Mouse (Mus musculus): Measurements from ENCODE around the gene Cyp2b10. TPM values are rescaled to one million over a fixed set of nuclear protein-coding genes. Genes with fewer than 3 reads are reported as not detected.
A peak's percentile ranks its signal among the peaks of the same experiment; 100 is the strongest.
"Not testable (repeated sequence)": the region's sequence is repeated elsewhere in the genome, so short reads cannot be mapped to it uniquely, and the experiment has no call there.

The Cyp2b10 gene
- under 1 TPM; 0.25 to 0.89 TPM for total RNA-seq (2021)
- long read RNA-seq: 0 reads

- no peak for DNase-seq (ENCODE audit: low spot score in 2 of 2)
These were observed at the start of gene Cyp2b10 for GRCm38 (mm10) chr7:25897411-25897810. Gene Cyp2b10, plus strand, starts transcription at chr7:25897620.

DNA sequence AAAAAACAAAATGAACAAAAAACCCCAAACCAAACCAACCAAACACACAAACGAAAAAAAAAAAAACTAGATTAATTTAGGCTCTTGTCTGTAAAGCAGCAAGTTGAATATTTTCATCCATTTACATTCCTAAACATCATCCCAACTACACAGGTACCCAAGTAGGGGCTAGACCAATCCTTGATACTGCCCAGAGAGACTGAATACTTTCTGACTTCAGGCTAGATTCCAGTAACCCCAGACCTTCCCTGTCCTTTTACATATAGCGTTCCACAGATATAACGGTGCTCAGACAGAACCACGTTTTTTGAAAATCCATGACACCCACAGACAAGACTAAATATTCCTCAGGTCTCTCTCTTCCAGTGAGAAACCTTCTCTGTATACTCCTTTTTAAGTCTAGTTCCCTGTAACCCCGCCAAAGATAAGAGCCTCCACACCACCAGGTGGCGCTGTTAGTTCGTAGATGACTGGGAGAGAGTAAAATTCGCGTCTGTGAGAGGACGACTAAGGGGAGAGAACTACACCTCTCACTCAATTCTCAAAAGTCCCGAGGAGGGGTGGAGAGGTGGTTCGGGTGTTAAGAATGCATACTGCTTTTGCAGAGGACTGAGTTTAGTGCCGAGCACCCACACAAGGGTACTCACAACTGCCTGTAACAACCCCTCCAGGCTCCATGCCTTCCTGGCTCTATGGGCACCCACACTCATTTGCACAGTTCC is 49.5 kb upstream of the Cyp2b10 start:
- DNase-seq (ENCODE audit: low spot score in 2 of 2): peak; percentile 75 to 90

GRCm38 (mm10) chr7:25848444-25848812 is 49.0 kb upstream of the Cyp2b10 start:
- peak in 1 of 2 experiments; percentile 3 for DNase-seq (ENCODE audit: low spot score in 2 of 2)

- DNase-seq (ENCODE audit: low spot score in 2 of 2): peak; percentile 6 to 69
These were observed 42.3 kb upstream of the Cyp2b10 start for GRCm38 (mm10) chr7:25855082-25855481.

GRCm38 (mm10) chr7:25859962-25860870 is 37.2 kb upstream of the Cyp2b10 start:
- peak in 1 of 2 experiments; percentile 6 for DNase-seq (ENCODE audit: low spot score in 2 of 2)

- no peak for DNase-seq (ENCODE audit: low spot score in 2 of 2)
These were observed 35.1 kb upstream of the Cyp2b10 start for GRCm38 (mm10) chr7:25862365-25862764.

DNA sequence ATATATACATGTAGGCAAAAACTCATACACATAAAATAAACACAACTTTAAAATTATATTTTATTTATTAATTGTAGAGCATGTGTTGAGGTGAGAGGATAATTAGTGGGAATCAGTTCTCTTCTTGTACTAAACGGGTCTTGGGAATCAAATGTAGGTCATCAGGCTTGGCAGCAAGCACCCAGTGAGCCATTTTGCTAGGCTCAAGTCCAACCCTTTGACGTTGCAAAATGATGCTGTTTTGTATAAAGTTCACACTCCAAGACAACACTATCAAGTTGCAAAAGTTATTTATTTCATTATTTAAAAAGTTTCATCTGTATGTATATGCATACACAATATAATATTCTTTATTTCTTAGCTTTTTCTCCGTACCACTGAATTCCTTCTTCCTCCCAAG is 33.7 kb upstream of the Cyp2b10 start:
- no peak for DNase-seq (ENCODE audit: low spot score in 2 of 2)

DNA sequence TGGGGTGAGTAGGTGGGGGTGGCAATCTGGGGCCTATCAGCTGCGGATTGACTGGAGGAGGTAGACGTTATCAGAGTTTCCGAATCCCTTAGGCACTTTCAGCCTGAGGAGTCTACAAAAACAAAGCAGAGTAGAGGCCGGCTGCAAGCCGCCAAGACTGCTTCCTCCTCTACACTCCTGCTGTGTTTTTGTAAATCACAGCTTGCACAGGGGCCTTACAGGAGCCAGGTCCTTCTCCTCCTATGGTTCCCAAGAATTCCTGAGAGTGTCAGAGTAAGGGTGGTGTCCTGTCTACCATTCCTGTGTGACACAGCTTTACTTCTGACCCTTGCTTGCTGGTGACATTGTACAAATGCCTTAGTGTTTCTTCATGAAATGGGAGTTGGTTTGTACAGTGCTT is 32.6 kb upstream of the Cyp2b10 start:
- DNase-seq (ENCODE audit: low spot score in 2 of 2): no peak

GRCm38 (mm10) chr7:25869789-25870188 is 27.6 kb upstream of the Cyp2b10 start:
- no peak for DNase-seq (ENCODE audit: low spot score in 2 of 2)

- no peak for DNase-seq (ENCODE audit: low spot score in 2 of 2)
These were observed 24.8 kb upstream of the Cyp2b10 start for GRCm38 (mm10) chr7:25872624-25873023.

DNA sequence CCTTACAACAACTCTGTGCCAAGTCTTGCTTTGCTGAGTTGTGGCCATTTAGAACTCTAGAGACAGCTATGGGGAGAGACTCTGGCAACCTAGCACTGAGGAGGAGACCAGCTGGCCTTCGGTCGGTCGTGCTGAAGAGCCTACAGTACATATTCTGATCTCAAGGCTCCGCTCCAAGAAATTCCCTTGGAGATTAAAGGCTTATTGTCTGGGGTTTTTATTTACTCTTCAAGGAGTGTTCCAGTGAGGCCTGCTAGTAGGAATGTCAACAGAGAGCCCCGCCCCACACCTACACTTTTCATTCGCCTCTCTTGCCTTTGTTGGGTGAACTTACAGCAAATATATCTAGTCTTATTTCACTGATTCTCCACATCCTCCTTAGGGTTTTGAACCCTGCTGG is 18.7 kb upstream of the Cyp2b10 start:
- DNase-seq (ENCODE audit: low spot score in 2 of 2): no peak

DNA sequence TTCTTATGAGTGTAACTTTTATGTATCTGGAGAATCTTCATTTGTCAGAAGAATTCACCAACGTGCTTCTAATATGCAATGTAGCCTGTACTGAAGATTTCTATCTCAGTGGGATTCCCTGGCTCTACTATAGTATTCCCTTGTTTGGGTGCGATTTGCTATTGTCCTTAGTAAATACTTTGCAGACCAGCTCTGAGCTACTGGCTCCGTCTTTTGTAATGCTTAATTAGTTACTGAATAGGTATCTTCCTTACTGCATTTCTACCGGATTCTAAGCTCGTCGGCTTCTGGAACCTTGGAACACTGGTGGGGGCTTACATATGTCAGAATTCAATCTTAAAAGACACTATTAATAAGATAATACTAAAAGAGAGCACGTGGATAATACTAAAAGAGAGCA is 16.7 kb upstream of the Cyp2b10 start:
- DNase-seq (ENCODE audit: low spot score in 2 of 2): not testable (repeated sequence)

DNA sequence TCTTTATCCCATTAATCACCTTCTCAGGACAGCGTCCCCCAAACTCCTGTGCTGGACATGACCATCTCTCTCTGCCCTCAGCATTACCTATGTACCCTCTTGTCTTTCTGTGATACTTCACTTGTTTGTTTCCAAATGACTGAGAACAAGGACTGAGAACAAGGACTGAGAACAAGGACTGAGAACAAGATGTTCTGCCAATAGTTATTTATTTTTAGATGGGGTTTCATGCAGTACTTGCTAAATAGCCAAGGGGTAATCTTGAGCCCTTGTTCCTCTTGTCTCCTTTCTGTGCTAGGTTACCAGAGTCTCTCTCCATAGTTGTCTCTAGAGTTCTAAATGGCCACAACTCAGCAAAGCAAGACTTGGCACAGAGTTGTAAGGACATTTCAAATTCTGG is 13.1 kb upstream of the Cyp2b10 start:
- no peak for DNase-seq (ENCODE audit: low spot score in 2 of 2)

- no peak for DNase-seq (ENCODE audit: low spot score in 2 of 2)
These were observed 9.7 kb upstream of the Cyp2b10 start for GRCm38 (mm10) chr7:25887758-25888157.

DNA sequence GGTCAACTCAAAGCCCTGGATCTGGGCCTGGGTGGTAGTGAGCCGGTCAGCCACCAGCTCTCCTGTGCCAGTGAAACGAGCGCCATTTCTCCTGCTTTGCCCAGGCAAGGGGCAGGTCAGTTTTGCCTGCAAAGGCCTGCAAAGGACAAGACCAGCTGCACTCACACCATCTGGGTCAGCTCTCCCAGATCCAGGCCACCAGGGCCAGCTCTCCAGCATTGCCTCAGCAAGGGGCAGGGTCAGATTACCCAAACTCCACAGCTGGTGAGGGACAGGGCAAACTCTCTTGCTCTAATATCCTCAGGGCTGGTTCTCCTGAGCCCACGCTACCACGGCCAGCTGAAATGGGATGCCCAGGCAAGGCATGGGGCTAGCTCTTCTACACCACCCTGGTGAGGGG is 4.3 kb upstream of the Cyp2b10 start:
- DNase-seq (ENCODE audit: low spot score in 2 of 2): no peak

DNA sequence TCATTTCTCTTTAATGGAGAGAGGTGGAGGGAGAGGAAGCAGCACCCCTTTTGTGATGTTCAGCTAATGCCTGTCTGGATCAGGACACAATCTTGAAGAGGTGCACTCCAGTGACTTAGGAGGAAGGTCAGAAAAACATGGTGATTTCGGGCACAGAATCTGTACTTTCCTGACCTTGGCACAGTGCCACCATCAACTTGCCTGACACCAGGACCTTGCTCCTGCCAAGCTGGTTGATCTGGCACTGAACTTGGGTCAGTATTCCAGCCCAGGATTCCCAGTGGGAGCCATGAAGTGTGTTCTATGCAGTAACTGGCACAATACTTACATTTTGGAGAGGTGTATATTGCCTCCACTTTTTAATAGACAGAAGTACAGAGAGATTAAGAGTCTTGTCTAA is 2.3 kb upstream of the Cyp2b10 start:
- DNase-seq (ENCODE audit: low spot score in 2 of 2): no peak

GRCm38 (mm10) chr7:25898064-25898463 is 644 bp downstream of the Cyp2b10 start:
- no peak for DNase-seq (ENCODE audit: low spot score in 2 of 2)

DNA sequence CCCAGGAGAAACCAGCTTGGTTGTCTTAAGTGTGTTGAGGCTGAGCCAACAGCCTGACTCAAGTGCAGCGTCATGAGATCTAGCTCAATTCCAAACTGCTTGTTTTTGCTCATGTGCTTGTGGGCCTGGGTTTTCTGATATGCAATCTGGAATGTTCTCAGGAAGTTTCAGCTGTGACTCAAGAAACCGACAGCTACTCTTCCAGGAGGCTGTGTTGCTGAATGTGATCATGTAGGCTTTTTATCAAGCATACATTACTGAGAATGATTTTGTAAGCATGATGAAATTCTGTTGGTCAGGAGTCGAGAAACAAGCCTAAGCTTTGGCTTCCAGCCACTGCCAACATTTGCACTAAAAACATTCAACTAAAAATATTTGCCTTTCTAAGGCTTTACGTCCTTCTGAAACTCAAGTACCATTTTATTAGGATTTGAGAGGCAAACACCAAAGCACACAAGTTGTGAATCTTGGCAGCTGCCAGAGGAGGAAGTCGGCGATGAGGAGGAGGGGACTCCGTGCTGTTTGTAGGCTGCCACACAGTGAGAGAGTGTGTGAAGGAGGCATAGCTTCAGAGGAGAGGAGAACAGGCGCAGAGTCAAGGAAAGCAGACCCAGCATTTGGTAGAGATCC is 4.8 kb downstream of the Cyp2b10 start:
- DNase-seq (ENCODE audit: low spot score in 2 of 2): peak; percentile 1 to 8

DNA sequence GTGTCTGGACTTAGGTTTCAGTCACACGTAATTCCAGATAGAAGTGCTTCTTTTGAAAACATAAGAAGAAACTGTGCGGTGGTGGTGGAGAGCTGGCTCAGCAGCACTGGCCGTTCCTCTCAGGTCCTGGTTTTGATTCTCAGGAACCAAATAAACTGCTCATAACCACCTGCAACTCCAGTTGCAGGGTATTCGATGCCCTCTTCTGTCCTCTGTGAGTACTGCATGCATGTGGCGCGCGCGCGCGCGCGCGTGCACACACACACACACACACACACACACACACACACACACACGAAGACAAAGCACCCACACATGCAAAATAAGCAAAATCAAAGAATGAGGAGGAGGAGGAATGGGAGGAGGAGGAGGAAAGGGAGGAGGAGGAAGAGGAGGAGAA is 5.7 kb downstream of the Cyp2b10 start:
- no peak for DNase-seq (ENCODE audit: low spot score in 2 of 2)

DNA sequence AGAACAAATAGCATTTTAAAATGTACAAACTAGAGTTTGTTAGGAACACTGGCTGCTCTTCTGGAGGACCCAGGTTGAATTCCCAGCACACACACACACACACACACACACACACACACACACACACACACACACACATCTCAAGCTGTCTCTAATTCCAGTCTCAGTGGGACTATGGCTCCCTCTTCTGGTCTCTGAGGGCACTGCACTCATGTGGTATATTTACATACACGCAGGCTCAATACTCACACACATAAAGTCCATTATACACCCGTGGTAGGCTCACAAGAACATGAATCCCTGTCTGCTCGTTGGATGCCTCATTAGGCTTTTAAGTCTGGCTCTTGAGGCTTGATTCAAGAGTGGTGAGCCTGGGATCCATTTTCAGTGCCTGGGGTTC is 6.6 kb downstream of the Cyp2b10 start:
- DNase-seq (ENCODE audit: low spot score in 2 of 2): no peak

GRCm38 (mm10) chr7:25904489-25904888 is 7.1 kb downstream of the Cyp2b10 start:
- DNase-seq (ENCODE audit: low spot score in 2 of 2): no peak

DNA sequence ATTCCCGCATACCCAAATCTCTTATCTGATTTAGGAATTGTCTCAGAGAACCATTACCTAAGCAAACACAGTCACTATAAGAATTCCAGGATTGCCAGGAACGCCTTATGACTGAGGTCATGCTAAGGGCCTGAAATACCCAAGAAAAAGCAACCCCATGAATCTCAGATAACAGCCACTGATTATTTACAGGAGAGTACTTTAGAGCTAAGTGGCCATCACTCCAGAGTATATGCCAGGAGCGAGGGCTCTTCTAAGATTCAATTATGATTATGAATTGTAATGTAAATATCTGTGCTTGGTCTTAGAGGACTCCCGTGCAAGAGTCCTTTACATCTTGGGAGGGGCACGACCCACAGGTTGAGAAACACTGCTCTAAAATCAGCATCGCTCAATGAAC is 10.0 kb downstream of the Cyp2b10 start:
- DNase-seq (ENCODE audit: low spot score in 2 of 2): no peak

Measured in layer of hippocampus, adult 18-20 months (tissue).